Mouse (Mus musculus): ENCODE data around the gene Megf8. TPM values are rescaled to one million over a fixed set of nuclear protein-coding genes. Genes with fewer than 3 reads are reported as not detected.
A peak's percentile ranks its signal among the peaks of the same experiment; 100 is the strongest.

Megf8 gene
- polyA plus RNA-seq, 1 experiment = 41.0 TPM

- H3K79me2 ChIP-seq (ENCODE audit: control insufficient read depth, insufficient read depth) = peaks cover 17% of the 10 kb centered on the region
- H3K36me3 ChIP-seq (ENCODE audit: control insufficient read depth, insufficient read depth) = no peaks in the 10 kb centered on the region
- peak overlapping the region; percentile 24 for H3ac ChIP-seq (ENCODE audit: control insufficient read depth, insufficient read length)
- TF ChIP-seq CEBPB (IDR thresholded peaks at IDR 0.05; ENCODE audit: insufficient read depth, poor library complexity, severe bottlenecking) (no peak), SRF (IDR thresholded peaks at IDR 0.05; ENCODE audit: control insufficient read depth, insufficient read length, low read depth) (no peak), POLR2A (IDR thresholded peaks at IDR 0.05; ENCODE audit: insufficient read length, low read depth) (no peak), POLR2AphosphoS2 (IDR thresholded peaks at IDR 0.05; ENCODE audit: insufficient read length, low read depth) (no peak), MAX (IDR thresholded peaks at IDR 0.05; ENCODE audit: low read depth) (no peak), MYOG (IDR thresholded peaks at IDR 0.05; ENCODE audit: control insufficient read depth in 1 of 3, insufficient read depth in 1 of 3, insufficient read length in 2 of 3, low read depth in 2 of 3) (no peak), TCF12 (IDR thresholded peaks at IDR 0.05; ENCODE audit: insufficient read depth, poor library complexity, severe bottlenecking) (no peak), REST (IDR thresholded peaks at IDR 0.05; ENCODE audit: insufficient read depth, insufficient read length) (no peak), E2F4 (IDR thresholded peaks at IDR 0.05; ENCODE audit: insufficient read depth) (no peak), MYOD1 (IDR thresholded peaks at IDR 0.05; ENCODE audit: control insufficient read depth in 1 of 3, insufficient read length in 2 of 3, low read depth in 2 of 3) (no peak), USF1 (IDR thresholded peaks at IDR 0.05; ENCODE audit: low read depth) (no peak), TCF3 (IDR thresholded peaks at IDR 0.05; ENCODE audit: insufficient read length, low read depth) (no peak)
- no peaks in the 10 kb centered on the region for H3K27me3 ChIP-seq (ENCODE audit: control insufficient read depth, insufficient read depth, insufficient read length)
- H3K4me3 ChIP-seq = peak overlapping the region; percentile 84
- peak overlapping the region; percentile 92 for H3K4me2 ChIP-seq (ENCODE audit: low read depth)
Measured at GRCm38 (mm10) chr7:25269029-25269428, 47.9 kb upstream of the Megf8 start.

GRCm38 (mm10) chr7:25269545-25270271, 47.3 kb upstream of the Megf8 start:
- H3K27me3 ChIP-seq (ENCODE audit: control insufficient read depth, insufficient read depth, insufficient read length) = no peaks in the 10 kb centered on the region
- TF ChIP-seq E2F4 (IDR thresholded peaks at IDR 0.05; ENCODE audit: insufficient read depth) (no peak), POLR2AphosphoS2 (IDR thresholded peaks at IDR 0.05; ENCODE audit: insufficient read length, low read depth) (peak; percentile 62)
- peaks cover 17% of the 10 kb centered on the region for H3K79me2 ChIP-seq (ENCODE audit: control insufficient read depth, insufficient read depth)
- H3K36me3 ChIP-seq (ENCODE audit: control insufficient read depth, insufficient read depth) = no peaks in the 10 kb centered on the region
- peak overlapping the region; percentile 24 for H3ac ChIP-seq (ENCODE audit: control insufficient read depth, insufficient read length)
- peak overlapping the region; percentile 84 for H3K4me3 ChIP-seq
- peak overlapping the region; percentile 92 for H3K4me2 ChIP-seq (ENCODE audit: low read depth)

- no peaks in the 10 kb centered on the region for H3K27me3 ChIP-seq (ENCODE audit: control insufficient read depth, insufficient read depth, insufficient read length)
- H3K4me2 ChIP-seq (ENCODE audit: low read depth) = no peak overlapping the region
- H3ac ChIP-seq (ENCODE audit: control insufficient read depth, insufficient read length) = no peak overlapping the region
- no peaks in the 10 kb centered on the region for H3K36me3 ChIP-seq (ENCODE audit: control insufficient read depth, insufficient read depth)
- no peak overlapping the region for H3K4me3 ChIP-seq
- no peak for TF ChIP-seq MAX (IDR thresholded peaks at IDR 0.05; ENCODE audit: low read depth)
- TF ChIP-seq SRF (IDR thresholded peaks at IDR 0.05; ENCODE audit: control insufficient read depth, insufficient read length, low read depth) = no peak
- TF ChIP-seq MYOG (IDR thresholded peaks at IDR 0.05; ENCODE audit: control insufficient read depth in 1 of 3, insufficient read depth in 1 of 3, insufficient read length in 2 of 3, low read depth in 2 of 3) = no peak
- no peak for TF ChIP-seq REST (IDR thresholded peaks at IDR 0.05; ENCODE audit: insufficient read depth, insufficient read length)
- peak in 1 of 3 experiments; percentile 0 for TF ChIP-seq MYOD1 (IDR thresholded peaks at IDR 0.05; ENCODE audit: control insufficient read depth in 1 of 3, insufficient read length in 2 of 3, low read depth in 2 of 3)
- peaks cover 17% of the 10 kb centered on the region for H3K79me2 ChIP-seq (ENCODE audit: control insufficient read depth, insufficient read depth)
Measured at GRCm38 (mm10) chr7:25270652-25271633, 46.0 kb upstream of the Megf8 start.

DNA sequence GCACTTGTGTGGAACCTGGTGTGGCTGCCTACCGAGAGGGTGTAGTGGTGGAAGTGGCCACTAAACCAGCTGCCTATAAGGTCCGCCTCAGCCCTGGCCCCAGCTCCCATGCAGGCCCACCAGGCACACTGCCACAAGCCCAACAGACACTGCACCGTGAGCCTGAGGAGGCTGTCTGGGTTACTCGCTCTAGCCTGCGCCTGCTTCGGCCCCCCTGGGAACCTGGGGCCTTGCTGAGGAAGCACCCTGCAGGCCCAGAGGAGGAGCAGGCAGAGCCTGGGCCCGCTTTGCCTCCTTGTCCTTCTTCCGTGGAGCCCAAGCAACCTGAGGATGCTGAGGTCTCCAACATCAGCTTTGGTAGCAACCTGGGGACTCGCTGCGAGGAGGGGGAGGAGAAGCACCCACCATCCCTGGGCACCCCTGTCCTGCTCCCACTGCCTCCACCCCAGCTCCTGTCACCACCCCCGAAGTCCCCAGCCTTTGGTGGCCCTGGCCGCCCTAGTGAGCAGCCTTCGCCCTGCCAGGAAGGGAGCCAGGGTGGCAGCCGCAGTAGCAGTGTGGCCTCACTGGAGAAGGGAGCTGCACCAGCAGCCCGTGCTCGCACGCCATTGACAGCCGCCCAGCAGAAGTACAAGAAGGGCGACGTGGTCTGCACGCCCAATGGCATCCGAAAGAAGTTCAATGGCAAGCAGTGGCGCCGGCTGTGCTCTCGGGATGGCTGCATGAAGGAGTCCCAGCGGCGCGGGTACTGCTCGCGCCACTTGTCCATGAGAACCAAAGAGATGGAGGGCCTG, 45.1 kb upstream of the Megf8 start:
- H3K4me3 ChIP-seq = no peak overlapping the region
- no peak overlapping the region for H3ac ChIP-seq (ENCODE audit: control insufficient read depth, insufficient read length)
- no peak for TF ChIP-seq CEBPB (IDR thresholded peaks at IDR 0.05; ENCODE audit: insufficient read depth, poor library complexity, severe bottlenecking)
- TF ChIP-seq REST (IDR thresholded peaks at IDR 0.05; ENCODE audit: insufficient read depth, insufficient read length) = no peak
- peaks cover 19% of the 10 kb centered on the region for H3K79me2 ChIP-seq (ENCODE audit: control insufficient read depth, insufficient read depth)
- no peaks in the 10 kb centered on the region for H3K27me3 ChIP-seq (ENCODE audit: control insufficient read depth, insufficient read depth, insufficient read length)
- H3K4me2 ChIP-seq (ENCODE audit: low read depth) = no peak overlapping the region
- H3K36me3 ChIP-seq (ENCODE audit: control insufficient read depth, insufficient read depth) = no peaks in the 10 kb centered on the region
